Mouse (Mus musculus) embryonic facial prominence, embryonic 11.5 days (tissue): ENCODE data around the gene Vps16. TPM values are rescaled to one million over a fixed set of nuclear protein-coding genes. Genes with fewer than 3 reads are reported as not detected.

Experiments used
- ATAC-seq: fragments of 200-750 bp; cut with Nextera tagmentation; replicated peaks from 2 replicates; pipeline ENCODE4 v1.8.0; 2017; ENCODE audit warnings: low read depth; ENCODE audit not compliant: insufficient number of reproducible peaks, low FRiP score, low TSS enrichment
- DNase-seq: peaks from one replicate; pipeline ENCODE4 v3.0.0-alpha.2; 2015; ENCODE audit warnings: low spot score
- H3K27ac ChIP-seq: fragments of 300-500 bp; sonication (generic); replicated peaks from 2 replicates; pipeline ENCODE4 v1.5.1; 2014; ENCODE audit warnings: mild to moderate bottlenecking, low read depth, low read length, control low read depth
- H3K27me3 ChIP-seq: fragments of 300-500 bp; sonication (generic); 2 replicates; pipeline ENCODE4 v1.6.1; 2014; ENCODE audit warnings: mild to moderate bottlenecking, low read length, moderate library complexity, mixed read lengths; ENCODE audit not compliant: control insufficient read depth, insufficient read depth
- H3K36me3 ChIP-seq: fragments of 300-500 bp; sonication (generic); replicated peaks from 2 replicates; pipeline ENCODE4 v1.6.1; 2014; ENCODE audit warnings: low read depth, mild to moderate bottlenecking, low read length, moderate library complexity, mixed read lengths; ENCODE audit not compliant: control insufficient read depth, insufficient read depth
- H3K4me1 ChIP-seq: fragments of 300-500 bp; sonication (generic); 2 replicates; pipeline ENCODE4 v1.6.1; 2014; ENCODE audit warnings: low read length, mixed read lengths; ENCODE audit not compliant: control insufficient read depth, insufficient read depth
- H3K4me2 ChIP-seq: fragments of 300-500 bp; sonication (generic); 2 replicates; pipeline ENCODE4 v1.6.1; 2014; ENCODE audit warnings: low read depth, mild to moderate bottlenecking, control low read depth, low read length, moderate library complexity
- H3K4me3 ChIP-seq: fragments of 300-500 bp; sonication (generic); 2 replicates; pipeline ENCODE4 v1.5.1; 2014; ENCODE audit warnings: low read depth, low read length, control low read depth
- H3K9ac ChIP-seq: fragments of 300-500 bp; sonication (generic); replicated peaks from 2 replicates; pipeline ENCODE4 v1.6.1; 2014; ENCODE audit warnings: mild to moderate bottlenecking, control low read depth, low read length
- H3K9me3 ChIP-seq: fragments of 300-500 bp; sonication (generic); replicated peaks from 2 replicates; pipeline ENCODE4 v1.6.1; 2016; ENCODE audit warnings: mild to moderate bottlenecking, low read length, inconsistent platforms, mixed read lengths; ENCODE audit not compliant: control insufficient read depth
- WGBS: fragments of 180-500 bp; shearing (Covaris S2); extraction: QIAGEN DNeasy Blood & Tissue Kit; methylation state at CpG from one replicate; pipeline ENCODE4 v1.1.7; 2014; 5-methylcytosine and 5-hydroxymethylcytosine counted together
- polyA plus RNA-seq: library from polyadenylated mRNA; unstranded; fragments of >200 nt; fragmentation: Nextera tagmentation; extraction: Ambion mirVana; gene quantifications from 2 replicates; pipeline ENCODE4 v1.2.1, GENCODE M21; 2014

Gene Vps16
- polyA plus RNA-seq, 1 experiment from 2014 or later, result 81.9 TPM

GRCm38 (mm10) chr2:130475764-130476163 lies 51.6 kb downstream of the Vps16 start:
- DNase-seq (no peak), ATAC-seq (no peak)
- H3K9ac ChIP-seq, result no peak overlapping the region
- WGBS, result 94% methylated on average over 11 of the region's 11 CpGs
- H3K4me2 ChIP-seq, result no peak overlapping the region
- no peaks in the 10 kb centered on the region for H3K27me3 ChIP-seq
- H3K9me3 ChIP-seq, result no peaks in the 10 kb centered on the region
- no peak overlapping the region for H3K27ac ChIP-seq
- no peak overlapping the region for H3K4me3 ChIP-seq
- H3K4me1 ChIP-seq, result no peaks in the 10 kb centered on the region
- H3K36me3 ChIP-seq, result no peaks in the 10 kb centered on the region

GRCm38 (mm10) chr2:130476666-130477297 lies 52.6 kb downstream of the Vps16 start:
- H3K9me3 ChIP-seq, result no peaks in the 10 kb centered on the region
- no peaks in the 10 kb centered on the region for H3K4me1 ChIP-seq
- H3K4me2 ChIP-seq, result no peak overlapping the region
- H3K36me3 ChIP-seq, result no peaks in the 10 kb centered on the region
- no peak overlapping the region for H3K9ac ChIP-seq
- H3K27ac ChIP-seq, result no peak overlapping the region
- H3K4me3 ChIP-seq, result no peak overlapping the region
- ATAC-seq (no peak), DNase-seq (no peak)
- no peaks in the 10 kb centered on the region for H3K27me3 ChIP-seq
- 84% methylated on average over 6 of the region's 6 CpGs for WGBS

GRCm38 (mm10) chr2:130482177-130482576 lies 58.0 kb downstream of the Vps16 start:
- Histone ChIP-seq H3K36me3 (no peaks in the 10 kb centered on the region), H3K27ac (no peak overlapping the region), H3K4me2 (no peak overlapping the region), H3K4me3 (no peak overlapping the region), H3K27me3 (no peaks in the 10 kb centered on the region), H3K9me3 (no peaks in the 10 kb centered on the region), H3K4me1 (no peaks in the 10 kb centered on the region), H3K9ac (no peak overlapping the region)
- DNase-seq (no peak), ATAC-seq (no peak)
- 91% methylated on average over 4 of the region's 4 CpGs for WGBS

- Histone ChIP-seq H3K27ac (no peak overlapping the region), H3K4me1 (no peaks in the 10 kb centered on the region), H3K4me3 (no peak overlapping the region), H3K27me3 (no peaks in the 10 kb centered on the region), H3K9me3 (no peaks in the 10 kb centered on the region), H3K36me3 (no peaks in the 10 kb centered on the region), H3K9ac (no peak overlapping the region), H3K4me2 (no peak overlapping the region)
- 94% methylated on average over 3 of the region's 3 CpGs for WGBS
- ATAC-seq (no peak), DNase-seq (no peak)
Measured at GRCm38 (mm10) chr2:130482700-130483099, 58.6 kb downstream of the Vps16 start.

GRCm38 (mm10) chr2:130484206-130484605 lies 60.1 kb downstream of the Vps16 start:
- 82% methylated on average over 1 of the region's 1 CpGs for WGBS
- H3K27ac ChIP-seq, result no peak overlapping the region

GRCm38 (mm10) chr2:130488002-130488401 lies 63.9 kb downstream of the Vps16 start:
- Histone ChIP-seq H3K36me3 (no peaks in the 10 kb centered on the region), H3K9ac (no peak overlapping the region), H3K4me1 (no peaks in the 10 kb centered on the region), H3K27me3 (no peaks in the 10 kb centered on the region), H3K4me3 (no peak overlapping the region), H3K4me2 (no peak overlapping the region), H3K9me3 (no peaks in the 10 kb centered on the region), H3K27ac (no peak overlapping the region)
- WGBS, result 83% methylated on average over 2 of the region's 2 CpGs
- DNase-seq (no peak), ATAC-seq (no peak)

More at GRCm38 (mm10) chr2:130484206-130484605, 60.1 kb downstream of the Vps16 start:
- DNase-seq, result no peak
- H3K27me3 ChIP-seq, result no peaks in the 10 kb centered on the region
- ATAC-seq, result no peak
- H3K4me2 ChIP-seq, result no peak overlapping the region
- no peaks in the 10 kb centered on the region for H3K36me3 ChIP-seq
- H3K4me1 ChIP-seq, result no peaks in the 10 kb centered on the region
- no peaks in the 10 kb centered on the region for H3K9me3 ChIP-seq
- no peak overlapping the region for H3K9ac ChIP-seq
- no peak overlapping the region for H3K4me3 ChIP-seq

- Histone ChIP-seq H3K4me2 (no peak overlapping the region), H3K9ac (no peak overlapping the region), H3K36me3 (no peaks in the 10 kb centered on the region), H3K4me3 (no peak overlapping the region), H3K9me3 (no peaks in the 10 kb centered on the region), H3K27ac (no peak overlapping the region), H3K27me3 (no peaks in the 10 kb centered on the region), H3K4me1 (no peaks in the 10 kb centered on the region)
- DNase-seq (no peak), ATAC-seq (no peak)
- WGBS, result 91% methylated on average over 4 of the region's 4 CpGs
Measured at GRCm38 (mm10) chr2:130488600-130488999, 64.5 kb downstream of the Vps16 start.

GRCm38 (mm10) chr2:130491162-130491561 lies 67.0 kb downstream of the Vps16 start:
- Histone ChIP-seq H3K27ac (no peak overlapping the region), H3K27me3 (no peaks in the 10 kb centered on the region), H3K4me2 (no peak overlapping the region), H3K9me3 (no peaks in the 10 kb centered on the region), H3K4me3 (no peak overlapping the region), H3K36me3 (no peaks in the 10 kb centered on the region), H3K9ac (no peak overlapping the region), H3K4me1 (no peaks in the 10 kb centered on the region)
- 64% methylated on average over 4 of the region's 4 CpGs for WGBS
- ATAC-seq (no peak), DNase-seq (no peak)
